Mouse (Mus musculus): ENCODE measurements around the gene Shisa5. TPM values are rescaled to one million over a fixed set of nuclear protein-coding genes. Genes with fewer than 3 reads are reported as not detected.
A peak's percentile ranks its signal among the peaks of the same experiment; 100 is the strongest.

The Shisa5 gene
- polyA plus RNA-seq, 1 experiment from 2014 or later: 65.4 TPM

DNA sequence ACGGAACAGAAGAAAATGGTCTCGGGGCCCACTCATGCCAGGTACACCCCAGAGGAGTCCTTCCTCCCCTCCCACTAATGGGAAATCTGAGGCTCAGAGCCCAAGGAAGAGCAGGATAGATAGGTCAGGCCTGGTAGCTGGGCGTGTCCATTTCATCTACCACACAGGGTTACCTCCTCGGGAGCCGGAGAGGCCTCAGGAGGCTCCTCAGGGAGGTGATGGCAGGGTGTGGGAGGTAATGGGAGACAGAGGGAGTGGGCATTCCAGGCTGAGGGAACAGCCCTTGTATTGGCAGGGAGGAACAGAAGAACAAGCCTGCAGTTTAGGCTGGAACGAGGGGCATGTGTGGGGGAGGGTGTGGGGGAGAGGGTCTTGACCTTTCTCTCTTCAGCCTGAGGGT lies 58.5 kb downstream of the Shisa5 start:
- H3K27ac ChIP-seq: peak overlapping the region; percentile 100
- no peak for ATAC-seq (ENCODE audit: insufficient number of reproducible peaks, insufficient read depth, low FRiP score, low TSS enrichment, low read depth)
- H3K36me3 ChIP-seq: peaks cover 34% of the 10 kb centered on the region
- WGBS: 13% methylated on average over 6 of the region's 6 CpGs
- no peaks in the 10 kb centered on the region for H3K9me3 ChIP-seq
- peak overlapping the region; percentile 71 for H3K4me3 ChIP-seq
- H3K4me1 ChIP-seq: peaks cover 66% of the 10 kb centered on the region
- no peaks in the 10 kb centered on the region for H3K27me3 ChIP-seq
- H3K9ac ChIP-seq: peak overlapping the region; percentile 97
- H3K4me2 ChIP-seq: peak overlapping the region; percentile 81

DNA sequence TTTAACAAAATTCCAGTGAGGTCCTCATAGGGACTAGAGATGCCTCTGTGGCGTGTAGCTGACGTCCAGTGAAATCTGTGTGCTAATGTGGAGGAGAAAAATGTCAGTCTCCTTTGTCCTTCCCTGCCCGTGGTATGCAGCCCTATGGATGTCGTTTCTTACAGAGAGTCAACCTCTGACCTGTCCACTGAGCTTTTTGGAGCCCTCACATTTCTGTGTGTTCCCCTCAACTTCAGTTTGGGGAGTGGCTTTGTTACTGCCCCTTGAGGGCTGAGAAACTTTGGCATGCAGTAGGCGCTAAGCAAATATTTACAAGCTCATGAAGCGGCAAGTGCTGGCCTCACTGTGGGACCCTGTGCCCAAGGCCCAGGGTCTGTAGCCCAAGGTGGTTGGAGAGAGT lies 58.9 kb downstream of the Shisa5 start:
- H3K4me3 ChIP-seq: peak overlapping the region; percentile 71
- 30% methylated on average over 6 of the region's 6 CpGs for WGBS
- peaks cover 35% of the 10 kb centered on the region for H3K36me3 ChIP-seq
- peak overlapping the region; percentile 97 for H3K9ac ChIP-seq
- peaks cover 68% of the 10 kb centered on the region for H3K4me1 ChIP-seq
- H3K27me3 ChIP-seq: no peaks in the 10 kb centered on the region
- ATAC-seq (ENCODE audit: insufficient number of reproducible peaks, insufficient read depth, low FRiP score, low TSS enrichment, low read depth): no peak
- peak overlapping the region; percentile 81 for H3K4me2 ChIP-seq
- H3K27ac ChIP-seq: peak overlapping the region; percentile 100
- no peaks in the 10 kb centered on the region for H3K9me3 ChIP-seq

DNA sequence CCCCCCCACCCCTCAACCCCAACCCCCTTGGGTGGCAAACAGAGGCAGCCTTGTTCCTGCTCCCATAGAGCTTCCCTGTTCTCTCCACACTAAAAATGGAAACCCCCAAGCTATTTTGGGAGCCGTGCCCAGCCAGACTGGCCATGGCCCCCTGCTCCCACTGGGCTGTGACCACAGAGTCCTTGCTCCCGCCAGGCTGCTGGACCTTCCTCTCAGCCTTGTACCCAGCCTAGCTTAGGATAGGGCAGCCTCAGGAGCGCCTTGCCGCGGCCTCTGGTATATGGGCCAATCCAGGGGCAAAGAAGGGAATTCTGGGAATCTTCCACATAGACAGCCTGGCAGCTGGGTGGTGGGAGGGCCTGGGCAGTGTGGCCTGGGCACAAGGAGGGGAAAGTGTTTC lies 59.5 kb downstream of the Shisa5 start:
- Histone ChIP-seq H3K27me3 (no peaks in the 10 kb centered on the region), H3K4me2 (peak overlapping the region; percentile 81), H3K4me1 (peaks cover 64% of the 10 kb centered on the region), H3K27ac (peak overlapping the region; percentile 100), H3K9ac (peak overlapping the region; percentile 97), H3K36me3 (peaks cover 36% of the 10 kb centered on the region), H3K4me3 (peak overlapping the region; percentile 71), H3K9me3 (no peaks in the 10 kb centered on the region)
- WGBS: 33% methylated on average over 5 of the region's 5 CpGs
- ATAC-seq (ENCODE audit: insufficient number of reproducible peaks, insufficient read depth, low FRiP score, low TSS enrichment, low read depth): no peak

DNA sequence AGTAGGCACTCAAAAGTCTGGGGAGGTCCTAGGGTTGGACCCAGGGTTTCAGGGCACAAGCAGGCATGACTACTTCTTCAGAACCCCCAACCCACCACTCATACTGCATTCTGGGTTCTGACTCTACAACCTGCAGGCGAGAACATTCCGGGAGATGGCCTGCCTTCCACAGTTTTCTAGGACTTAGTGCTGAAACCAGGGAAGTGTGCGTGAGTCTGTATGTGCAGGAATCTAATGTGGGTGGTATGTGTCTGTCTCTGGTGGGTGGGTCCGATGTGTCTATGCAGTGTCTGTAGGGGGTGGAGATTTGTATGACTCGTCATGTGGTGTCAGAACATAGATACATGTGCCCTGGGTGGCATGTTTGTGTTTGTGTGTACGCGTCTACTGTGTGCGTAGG lies 60.0 kb downstream of the Shisa5 start:
- ATAC-seq (ENCODE audit: insufficient number of reproducible peaks, insufficient read depth, low FRiP score, low TSS enrichment, low read depth): no peak
- Histone ChIP-seq H3K4me1 (peaks cover 59% of the 10 kb centered on the region), H3K27ac (peak overlapping the region; percentile 100)

DNA sequence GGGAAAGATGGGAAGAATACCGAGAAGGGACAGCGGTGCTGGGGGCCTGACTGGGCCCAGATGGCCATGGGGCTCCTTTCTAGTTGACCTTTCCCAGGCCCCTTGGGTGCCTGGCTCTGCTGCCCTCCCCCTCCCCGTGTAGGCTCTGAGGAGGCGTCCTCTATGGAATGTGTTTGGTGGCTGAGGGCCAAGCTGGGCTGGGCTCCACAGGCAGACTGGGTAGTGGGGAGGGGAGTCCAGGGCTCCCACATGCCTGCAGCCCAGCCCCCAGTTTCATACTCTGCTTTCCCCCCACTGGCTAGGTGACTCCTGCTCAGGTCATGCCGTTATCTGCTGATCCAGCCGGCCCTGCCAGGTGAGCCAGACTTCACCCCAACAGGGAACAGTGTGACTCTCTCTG lies 60.6 kb downstream of the Shisa5 start:
- peaks cover 46% of the 10 kb centered on the region for H3K36me3 ChIP-seq
- no peak for ATAC-seq (ENCODE audit: insufficient number of reproducible peaks, insufficient read depth, low FRiP score, low TSS enrichment, low read depth)

More for the DNA sequence above, 60.0 kb downstream of the Shisa5 start:
- whole genome bisulfite sequencing: 78% methylated on average over 8 of the region's 8 CpGs
- Histone ChIP-seq H3K9ac (peak overlapping the region; percentile 97; the same call in 1 of the 2 replicates), H3K36me3 (peaks cover 40% of the 10 kb centered on the region), H3K27me3 (no peaks in the 10 kb centered on the region), H3K9me3 (no peaks in the 10 kb centered on the region), H3K4me2 (peak overlapping the region; percentile 81), H3K4me3 (peak overlapping the region; percentile 71; the same call in 1 of the 2 replicates)

DNA sequence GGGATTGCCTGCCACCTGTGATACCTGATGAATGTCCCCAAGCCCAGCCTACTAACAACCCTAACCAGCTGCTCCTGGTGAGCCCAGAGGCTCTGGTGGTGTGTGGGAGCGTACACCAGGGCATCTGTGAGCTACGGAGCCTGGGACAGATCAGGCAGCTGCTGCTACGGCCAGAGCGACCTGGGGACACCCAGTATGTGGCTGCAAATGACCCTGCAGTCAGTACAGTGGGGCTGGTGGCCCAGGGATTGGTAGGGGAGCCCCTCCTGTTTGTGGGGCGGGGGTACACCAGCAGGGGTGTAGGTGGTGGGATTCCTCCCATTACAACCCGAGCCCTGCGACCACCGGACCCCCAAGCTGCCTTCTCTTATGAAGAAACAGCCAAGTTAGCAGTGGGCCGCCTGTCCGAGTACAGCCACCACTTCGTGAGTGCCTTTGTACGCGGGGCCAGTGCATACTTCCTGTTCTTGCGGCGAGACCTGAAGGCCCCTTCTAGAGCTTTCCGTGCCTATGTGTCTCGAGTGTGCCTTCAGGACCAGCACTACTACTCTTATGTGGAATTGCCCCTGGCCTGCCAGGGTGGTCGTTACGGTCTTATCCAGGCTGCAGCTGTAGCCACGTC lies 62.1 kb downstream of the Shisa5 start:
- Histone ChIP-seq H3K27ac (no peak overlapping the region), H3K36me3 (peaks cover 60% of the 10 kb centered on the region), H3K9ac (no peak overlapping the region), H3K4me2 (no peak overlapping the region), H3K27me3 (no peaks in the 10 kb centered on the region), H3K4me1 (peaks cover 53% of the 10 kb centered on the region), H3K4me3 (no peak overlapping the region), H3K9me3 (no peaks in the 10 kb centered on the region)
- ATAC-seq (ENCODE audit: insufficient number of reproducible peaks, insufficient read depth, low FRiP score, low TSS enrichment, low read depth): no peak
- 87% methylated on average over 20 of the region's 20 CpGs for WGBS

More for the DNA sequence above, 60.6 kb downstream of the Shisa5 start:
- Histone ChIP-seq H3K9ac (peak overlapping the region; percentile 97; the same call in 1 of the 2 replicates), H3K27ac (peak overlapping the region; percentile 100), H3K4me3 (0 out of 2 replicates have a peak overlapping the region, but pooled peaks have one; percentile 2), H3K4me2 (peak overlapping the region; percentile 81), H3K9me3 (no peaks in the 10 kb centered on the region), H3K4me1 (peaks cover 54% of the 10 kb centered on the region), H3K27me3 (no peaks in the 10 kb centered on the region)
- WGBS: 72% methylated on average over 4 of the region's 6 CpGs

DNA sequence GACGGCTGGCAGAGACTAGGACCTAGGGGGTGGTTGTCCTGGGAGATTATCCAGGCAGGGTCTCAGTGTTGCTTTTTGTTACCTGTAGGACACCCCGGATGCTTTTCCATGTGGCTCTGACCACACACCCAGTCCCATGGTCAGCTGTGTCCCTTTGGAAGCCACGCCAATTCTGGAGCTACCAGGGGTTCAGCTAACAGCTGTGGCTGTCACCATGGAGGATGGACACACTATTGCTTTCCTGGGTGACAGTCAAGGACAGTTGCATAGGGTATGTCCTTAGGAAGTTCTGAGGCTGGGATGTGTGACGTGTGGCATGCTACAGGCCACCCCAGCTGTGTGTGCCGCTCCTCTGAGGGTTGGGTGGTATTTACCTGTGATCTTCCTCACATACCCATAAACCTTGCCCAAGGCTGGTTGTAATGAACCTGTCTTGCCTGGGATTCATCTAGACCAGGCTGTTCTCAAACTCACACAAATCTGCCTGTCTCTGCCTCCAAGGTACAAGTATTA lies 63.6 kb downstream of the Shisa5 start:
- 86% methylated on average over 5 of the region's 5 CpGs for WGBS
- ATAC-seq (ENCODE audit: insufficient number of reproducible peaks, insufficient read depth, low FRiP score, low TSS enrichment, low read depth): no peak
- Histone ChIP-seq H3K27me3 (no peaks in the 10 kb centered on the region), H3K9ac (no peak overlapping the region), H3K9me3 (no peaks in the 10 kb centered on the region), H3K4me2 (no peak overlapping the region), H3K27ac (no peak overlapping the region), H3K36me3 (peaks cover 76% of the 10 kb centered on the region), H3K4me3 (no peak overlapping the region), H3K4me1 (peaks cover 43% of the 10 kb centered on the region)

DNA sequence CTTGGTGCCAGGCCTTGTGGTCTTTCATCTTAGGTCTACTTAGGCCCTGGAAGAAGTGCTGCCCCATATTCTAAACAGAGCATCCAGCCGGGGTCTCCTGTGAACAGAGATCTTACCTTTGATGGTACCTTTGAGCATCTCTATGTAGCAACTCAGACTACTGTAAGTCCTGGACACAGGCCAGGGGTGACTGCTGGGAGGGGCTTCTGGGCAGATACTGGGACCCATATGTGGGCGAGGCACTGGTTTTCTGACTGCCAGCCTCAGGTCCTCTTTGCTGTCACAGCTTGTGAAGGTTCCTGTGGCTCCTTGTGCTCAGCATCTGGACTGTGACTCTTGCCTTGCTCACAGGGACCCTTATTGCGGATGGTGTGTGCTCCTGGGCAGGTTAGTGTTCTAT lies 64.2 kb downstream of the Shisa5 start:
- no peaks in the 10 kb centered on the region for H3K9me3 ChIP-seq
- no peak overlapping the region for H3K4me3 ChIP-seq
- H3K27me3 ChIP-seq: no peaks in the 10 kb centered on the region
- H3K27ac ChIP-seq: no peak overlapping the region
- ATAC-seq (ENCODE audit: insufficient number of reproducible peaks, insufficient read depth, low FRiP score, low TSS enrichment, low read depth): no peak
- H3K9ac ChIP-seq: 0 out of 2 replicates have a peak overlapping the region, but pooled peaks have one; percentile 6
- peaks cover 38% of the 10 kb centered on the region for H3K4me1 ChIP-seq
- H3K36me3 ChIP-seq: peaks cover 77% of the 10 kb centered on the region
- 95% methylated on average over 3 of the region's 3 CpGs for WGBS
- no peak overlapping the region for H3K4me2 ChIP-seq

DNA sequence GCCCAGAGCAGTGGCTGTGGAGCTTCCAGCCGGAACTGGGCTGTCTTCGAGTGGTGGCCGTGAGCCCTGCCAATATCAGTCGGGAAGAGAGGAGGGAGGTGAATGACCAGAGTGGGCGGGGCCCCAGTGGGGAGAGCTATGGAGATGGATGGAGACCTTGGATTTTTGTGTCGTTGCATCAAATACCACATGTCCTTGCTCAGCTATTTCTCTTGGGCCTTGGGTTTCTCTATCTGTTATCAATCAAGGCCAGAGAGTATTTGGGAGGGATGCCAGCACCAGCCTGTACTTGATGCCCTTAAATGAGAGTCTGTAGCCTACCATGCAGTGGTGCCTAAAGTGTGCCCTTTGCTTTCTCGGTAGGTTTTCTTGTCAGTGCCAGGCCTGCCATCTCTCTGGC lies 64.9 kb downstream of the Shisa5 start:
- Histone ChIP-seq H3K9me3 (no peaks in the 10 kb centered on the region), H3K4me3 (no peak overlapping the region), H3K27me3 (no peaks in the 10 kb centered on the region), H3K36me3 (peaks cover 84% of the 10 kb centered on the region), H3K27ac (no peak overlapping the region), H3K4me1 (peaks cover 31% of the 10 kb centered on the region), H3K4me2 (no peak overlapping the region), H3K9ac (no peak overlapping the region)
- no peak for ATAC-seq (ENCODE audit: insufficient number of reproducible peaks, insufficient read depth, low FRiP score, low TSS enrichment, low read depth)
- WGBS: 76% methylated on average over 7 of the region's 7 CpGs

DNA sequence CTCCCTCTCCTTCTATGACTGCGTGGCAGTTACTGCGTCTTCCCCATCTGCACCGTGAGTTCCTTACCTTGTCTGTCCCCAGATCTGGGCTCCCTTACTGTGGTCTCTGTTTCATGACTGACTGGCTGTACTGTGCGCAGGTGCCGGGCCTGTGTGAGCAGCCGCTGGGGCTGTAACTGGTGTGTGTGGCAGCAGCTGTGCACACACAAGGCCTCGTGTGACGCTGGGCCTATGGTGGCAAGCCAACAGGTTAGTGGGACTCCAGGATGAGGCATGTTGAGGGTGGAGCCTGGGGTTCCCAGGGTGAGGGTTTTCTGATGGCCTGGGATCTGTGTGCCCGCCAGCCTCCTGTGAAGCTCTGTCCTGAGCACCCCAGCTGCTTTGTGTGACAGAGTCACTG lies 65.7 kb downstream of the Shisa5 start:
- Histone ChIP-seq H3K27ac (no peak overlapping the region), H3K36me3 (peaks cover 92% of the 10 kb centered on the region), H3K9me3 (no peaks in the 10 kb centered on the region), H3K4me1 (peaks cover 22% of the 10 kb centered on the region), H3K9ac (0 out of 2 replicates have a peak overlapping the region, but pooled peaks have one; percentile 36), H3K4me3 (no peak overlapping the region), H3K4me2 (no peak overlapping the region), H3K27me3 (no peaks in the 10 kb centered on the region)
- no peak for ATAC-seq (ENCODE audit: insufficient number of reproducible peaks, insufficient read depth, low FRiP score, low TSS enrichment, low read depth)
- WGBS: 92% methylated on average over 9 of the region's 9 CpGs

DNA sequence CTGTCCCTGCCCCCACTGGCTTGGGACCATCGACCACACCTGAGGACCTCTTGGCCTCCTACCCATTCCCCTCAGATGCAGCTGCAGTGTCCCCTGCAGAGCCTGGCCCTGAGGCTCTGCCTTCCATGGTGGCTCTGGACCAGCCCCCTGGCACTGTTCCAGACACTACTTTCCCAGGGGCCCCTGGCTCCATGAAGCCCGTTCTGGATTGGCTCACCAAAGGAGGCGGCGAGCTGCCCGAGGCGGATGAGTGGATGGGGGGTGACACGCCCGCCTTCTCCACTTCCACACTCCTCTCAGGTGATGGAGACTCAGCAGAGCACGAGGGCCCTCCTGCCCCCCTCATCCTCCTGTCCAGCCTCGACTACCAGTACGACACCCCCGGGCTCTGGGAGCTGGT lies 66.6 kb downstream of the Shisa5 start:
- Histone ChIP-seq H3K27me3 (no peaks in the 10 kb centered on the region), H3K27ac (no peak overlapping the region), H3K36me3 (peaks cover 93% of the 10 kb centered on the region), H3K4me3 (no peak overlapping the region), H3K4me2 (no peak overlapping the region), H3K4me1 (peaks cover 16% of the 10 kb centered on the region), H3K9me3 (no peaks in the 10 kb centered on the region), H3K9ac (0 out of 2 replicates have a peak overlapping the region, but pooled peaks have one; percentile 36)
- WGBS: 81% methylated on average over 12 of the region's 12 CpGs
- ATAC-seq (ENCODE audit: insufficient number of reproducible peaks, insufficient read depth, low FRiP score, low TSS enrichment, low read depth): no peak

DNA sequence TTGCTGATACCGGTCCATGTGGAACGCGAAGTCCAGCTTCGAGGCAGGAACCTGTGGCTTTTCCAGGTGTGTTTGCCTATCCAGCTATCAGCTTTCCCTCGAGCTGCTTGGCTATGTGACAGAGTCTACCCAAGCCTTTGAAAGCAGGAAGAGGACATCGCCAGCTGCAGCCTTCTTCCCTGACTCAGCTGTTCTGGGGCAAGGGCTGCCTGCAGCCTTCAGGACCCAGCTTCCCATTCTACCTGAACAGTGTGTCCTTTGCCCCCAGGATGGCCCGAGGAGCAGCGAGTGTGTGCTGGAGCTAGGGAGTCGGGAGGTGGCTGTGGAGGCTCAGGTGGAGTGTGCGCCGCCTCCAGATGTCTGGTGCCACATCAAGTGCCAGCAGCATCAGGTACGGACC lies 67.3 kb downstream of the Shisa5 start:
- no peak for ATAC-seq (ENCODE audit: insufficient number of reproducible peaks, insufficient read depth, low FRiP score, low TSS enrichment, low read depth)
- Histone ChIP-seq H3K27me3 (no peaks in the 10 kb centered on the region), H3K4me2 (no peak overlapping the region), H3K4me1 (peaks cover 16% of the 10 kb centered on the region), H3K36me3 (peaks cover 93% of the 10 kb centered on the region), H3K9me3 (no peaks in the 10 kb centered on the region), H3K9ac (no peak overlapping the region), H3K4me3 (no peak overlapping the region), H3K27ac (no peak overlapping the region)
- 93% methylated on average over 12 of the region's 12 CpGs for WGBS
